Mouse (Mus musculus): ENCODE results near the gene Arrdc5. TPM values are rescaled to one million over a fixed set of nuclear protein-coding genes. Genes with fewer than 3 reads are reported as not detected.

The Arrdc5 gene
- total RNA-seq, 2 experiments from 2014 or later = not detected

- peak; percentile 83 to 84 for DNase-seq (ENCODE audit: low spot score in 2 of 2)
Measured at GRCm38 (mm10) chr17:56256239-56256881, 43.7 kb downstream of the Arrdc5 start, which contains the start of gene Fem1a. TSS of gene Fem1a (plus strand) at chr17:56256810.

- DNase-seq (ENCODE audit: low spot score in 2 of 2) = peak; percentile 98
Measured at GRCm38 (mm10) chr17:56255863-56256238, 44.2 kb downstream of the Arrdc5 start.

DNA sequence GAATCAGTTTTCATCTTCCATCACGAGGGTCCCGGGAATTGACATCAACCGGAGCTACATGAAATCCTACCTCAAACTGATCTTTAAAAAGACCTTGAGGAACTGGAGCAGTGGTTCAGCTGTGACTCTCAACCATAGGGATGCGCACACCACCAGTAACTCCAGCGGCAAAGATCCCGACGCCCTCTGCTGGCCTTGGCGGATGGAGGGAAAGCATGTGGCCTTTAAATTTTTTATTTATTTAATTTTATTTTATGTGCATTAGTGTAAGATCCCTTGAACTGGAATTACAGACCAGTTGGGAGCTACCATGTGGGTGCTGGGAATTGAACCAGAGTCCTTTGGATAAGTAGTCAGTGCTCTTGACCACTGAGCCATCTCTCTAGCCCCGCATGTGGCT, 44.7 kb downstream of the Arrdc5 start:
- peak in 1 of 2 experiments; percentile 46 for DNase-seq (ENCODE audit: low spot score in 2 of 2)

DNA sequence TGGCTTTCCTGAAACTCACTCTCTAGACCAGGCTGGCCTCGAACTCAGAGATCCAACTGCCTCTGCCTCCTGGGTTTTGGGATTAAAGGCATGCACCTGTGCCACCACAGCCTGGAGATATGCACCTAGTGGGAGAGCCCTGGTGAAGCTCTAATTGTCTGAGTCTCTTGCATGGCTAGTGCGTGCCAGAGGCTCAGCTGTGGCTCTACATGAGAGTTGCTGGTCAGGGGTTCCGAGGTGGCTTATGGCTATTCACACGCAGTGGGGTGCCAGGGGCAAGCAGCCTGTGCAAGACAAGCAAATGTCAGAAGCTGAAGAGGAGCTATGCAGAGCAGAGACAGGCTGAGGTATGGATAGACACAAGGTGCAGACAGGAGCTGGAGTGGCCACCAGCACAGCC, 45.4 kb downstream of the Arrdc5 start:
- DNase-seq (ENCODE audit: low spot score in 2 of 2) = no peak

DNA sequence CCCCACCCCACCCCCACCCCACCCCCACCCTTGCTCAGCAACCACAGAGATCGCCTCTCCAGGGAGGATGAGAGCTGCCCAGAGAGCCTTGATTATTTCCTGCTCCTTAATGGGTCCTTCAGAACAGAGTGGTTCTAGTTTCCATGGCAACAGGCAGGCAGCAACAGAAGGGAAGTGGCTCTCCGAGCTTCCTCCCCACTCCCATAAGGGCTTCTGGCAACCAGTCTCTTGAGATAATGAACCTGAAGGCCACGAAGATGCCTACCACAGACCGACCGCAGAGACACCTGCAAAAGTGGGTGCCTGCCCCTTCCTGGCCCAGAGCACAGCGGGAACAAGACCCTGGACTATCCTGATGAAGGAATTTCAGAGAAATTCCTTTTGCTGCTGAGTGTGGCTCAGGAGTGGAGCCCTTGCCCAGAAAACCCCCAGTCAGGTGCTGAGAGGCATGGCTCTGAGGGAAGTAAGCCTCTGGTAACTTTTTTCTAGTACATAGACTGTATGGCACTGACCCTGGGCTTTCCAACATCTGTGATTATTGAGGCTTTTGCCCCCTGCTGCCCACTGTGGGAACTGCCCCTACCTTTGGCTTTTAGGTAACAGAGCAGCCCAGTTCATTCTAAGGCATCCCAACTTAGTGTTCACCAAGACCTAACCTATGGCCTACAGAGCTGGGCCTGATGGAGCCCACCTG, 48.8 kb downstream of the Arrdc5 start:
- DNase-seq (ENCODE audit: low spot score in 2 of 2) = peak; percentile 57 to 71

- no peak for DNase-seq (ENCODE audit: low spot score in 2 of 2)
Measured at GRCm38 (mm10) chr17:56245608-56246007, 54.5 kb downstream of the Arrdc5 start.

Other genes starting within 250 kb of the Arrdc5 start
- gene Ubxn6, start 225.3 kb downstream of the Arrdc5 start, total RNA-seq (2021) = 10 to 100 TPM; 63.6 to 77.6 TPM
- gene Hdgfl2, start 220.7 kb downstream of the Arrdc5 start, total RNA-seq (2021) = 10 to 100 TPM; 53.9 to 67.0 TPM
- gene Plin4, start 190.5 kb downstream of the Arrdc5 start, total RNA-seq (2021) = 100 to 1,000 TPM in 1 of 2 experiments, 10 to 100 TPM in 1; 65.0 to 212 TPM
- 10 to 100 TPM; 53.7 to 67.4 TPM for gene Plin5, start 182.7 kb downstream of the Arrdc5 start, total RNA-seq (2021)
- gene Lrg1, start 178.3 kb downstream of the Arrdc5 start, total RNA-seq (2021) = 10 to 100 TPM; 21.2 to 57.7 TPM
- 1 to 10 TPM; 6.3 to 7.0 TPM for gene Sema6b, start 159.9 kb downstream of the Arrdc5 start, total RNA-seq (2021)
- gene Tnfaip8l1, start 137.8 kb downstream of the Arrdc5 start, total RNA-seq (2021) = 1 to 10 TPM; 1.9 to 2.5 TPM
- gene Mydgf, start 116.4 kb downstream of the Arrdc5 start, total RNA-seq (2021) = 10 to 100 TPM; 49.6 to 56.6 TPM
- 10 to 100 TPM; 35.8 to 37.6 TPM for gene Dpp9, start 81.4 kb downstream of the Arrdc5 start, total RNA-seq (2021)
- 10 to 100 TPM; 29.2 to 30.2 TPM for gene Fem1a, start 43.5 kb downstream of the Arrdc5 start, total RNA-seq (2021)
- 10 to 100 TPM; 23.1 to 26.7 TPM for gene Ticam1, start 23.5 kb downstream of the Arrdc5 start, total RNA-seq (2021)
- gene Plin3, start 7.4 kb downstream of the Arrdc5 start, total RNA-seq (2021) = 10 to 100 TPM; 66.0 to 84.7 TPM
- 1 to 10 TPM; 1.8 to 3.1 TPM for gene Uhrf1, start 3.0 kb upstream of the Arrdc5 start, total RNA-seq (2021)
- 10 to 100 TPM; 31.9 to 39.9 TPM for gene Kdm4b, start 25.8 kb upstream of the Arrdc5 start, total RNA-seq (2021)
- gene Ptprs, start 176.2 kb upstream of the Arrdc5 start, total RNA-seq (2021) = 100 to 1,000 TPM; 130 to 188 TPM
- not detected for gene Znrf4, start 212.1 kb upstream of the Arrdc5 start, total RNA-seq (2021)